Mouse (Mus musculus) cerebellum, adult 2 months (tissue): ENCODE results near the gene Eif2b5.

Experiments
- CTCF ChIP-seq: fragments of 200-500 bp; IDR thresholded peaks from 2 replicates; pipeline ENCODE4 v1.5.1; 2011; ENCODE audit warnings: low read depth, mild to moderate bottlenecking, control low read depth, low read length, moderate library complexity, borderline replicate concordance; ENCODE audit not compliant: insufficient read depth
- POLR2A ChIP-seq: fragments of 200-500 bp; IDR thresholded peaks from 2 replicates; pipeline ENCODE4 v1.6.1; 2011; ENCODE audit warnings: low read length, control low read depth, borderline replicate concordance; ENCODE audit not compliant: insufficient read depth

GRCm38 (mm10) chr16:20470981-20471380 is 27.6 kb upstream of the Eif2b5 start:
- TF ChIP-seq CTCF (no peak), POLR2A (no peak)
